Mouse (Mus musculus): ENCODE measurements around the gene Per1. TPM values are rescaled to one million over a fixed set of nuclear protein-coding genes. Genes with fewer than 3 reads are reported as not detected.

Per1 gene
- polyA plus RNA-seq, 1 experiment from 2014 or later = 30.0 TPM

DNA sequence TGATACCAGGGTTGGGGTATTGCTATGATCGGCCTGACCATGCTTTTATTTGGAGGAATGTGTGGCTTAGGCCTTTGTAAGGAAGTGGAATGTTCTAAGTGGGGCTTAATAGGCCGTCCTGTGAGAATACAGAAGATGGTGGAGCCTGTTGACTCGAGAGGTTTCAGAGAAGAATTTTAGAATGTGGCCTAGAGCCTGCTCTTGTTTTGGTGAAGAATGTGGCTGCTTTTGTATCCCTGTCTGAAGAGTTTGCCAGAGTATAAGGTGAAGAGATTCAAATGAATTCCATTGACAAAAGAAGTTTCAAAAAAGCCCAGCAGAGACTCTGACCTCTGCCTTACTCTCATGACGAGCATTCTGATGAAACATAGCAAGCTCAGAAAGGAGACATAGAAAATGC lies 43.2 kb upstream of the Per1 start:
- H3K9me3 ChIP-seq (ENCODE audit: low read length) = no peaks in the 10 kb centered on the region
- peak; percentile 41; the same call in 1 of the 2 replicates for TF ChIP-seq EP300 (IDR thresholded peaks at IDR 0.05)
- TF ChIP-seq CTCF (IDR thresholded peaks at IDR 0.05) = no peak

GRCm38 (mm10) chr11:69052824-69053421 lies 42.1 kb upstream of the Per1 start:
- Histone ChIP-seq H3K4me3 (ENCODE audit: low read depth, low read length) (no peak overlapping the region), H3K36me3 (ENCODE audit: insufficient read depth, low read length) (no peaks in the 10 kb centered on the region), H3K9me3 (ENCODE audit: low read length) (no peaks in the 10 kb centered on the region), H3K4me1 (ENCODE audit: insufficient read depth, low read depth, low read length) (no peaks in the 10 kb centered on the region), H3K4me2 (replicated peaks; ENCODE audit: low read depth, low read length) (no peak overlapping the region), H3K9ac (replicated peaks; ENCODE audit: low read depth) (no peak overlapping the region), H3K27ac (ENCODE audit: low read length) (no peak overlapping the region), H3K27me3 (replicated peaks; ENCODE audit: insufficient read depth, low read length) (no peaks in the 10 kb centered on the region)
- DNase-seq (ENCODE audit: low spot score) = no peak
- no peak for TF ChIP-seq EP300 (IDR thresholded peaks at IDR 0.05)
- TF ChIP-seq CTCF (IDR thresholded peaks at IDR 0.05) = no peak
- no peak for ATAC-seq
- WGBS = 91% methylated on average over 2 of the region's 2 CpGs

More for the DNA sequence above, 43.2 kb upstream of the Per1 start:
- H3K4me2 ChIP-seq (replicated peaks; ENCODE audit: low read depth, low read length) = no peak overlapping the region
- no peaks in the 10 kb centered on the region for H3K27me3 ChIP-seq (replicated peaks; ENCODE audit: insufficient read depth, low read length)
- H3K36me3 ChIP-seq (ENCODE audit: insufficient read depth, low read length) = no peaks in the 10 kb centered on the region
- DNase-seq (ENCODE audit: low spot score) (no peak), ATAC-seq (peak; percentile 45; the same call in 1 of the 2 replicates)
- no peaks in the 10 kb centered on the region for H3K4me1 ChIP-seq (ENCODE audit: insufficient read depth, low read depth, low read length)
- H3K9ac ChIP-seq (replicated peaks; ENCODE audit: low read depth) = no peak overlapping the region
- 66% methylated on average over 4 of the region's 4 CpGs for WGBS
- no peak overlapping the region for H3K27ac ChIP-seq (ENCODE audit: low read length)
- no peak overlapping the region for H3K4me3 ChIP-seq (ENCODE audit: low read depth, low read length)

DNA sequence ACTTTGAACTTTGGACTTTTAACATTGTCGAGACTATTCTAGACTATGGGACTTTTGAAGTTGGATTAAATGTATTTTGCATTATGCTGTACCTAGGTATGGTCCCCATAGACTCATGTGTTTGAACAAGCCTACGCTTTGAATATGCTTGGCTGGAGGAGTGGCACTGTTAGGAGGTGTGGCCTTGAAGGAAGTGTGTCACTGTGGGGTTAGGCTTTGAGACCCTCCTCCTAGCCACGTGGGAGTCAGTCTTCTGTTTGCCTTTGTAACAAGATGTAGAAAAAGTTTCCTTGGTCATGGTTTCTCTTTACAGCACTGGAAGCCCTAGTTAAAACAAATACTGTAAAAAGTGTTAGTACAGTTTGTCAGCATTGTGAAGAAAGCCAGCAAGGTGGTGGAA lies 41.2 kb upstream of the Per1 start:
- Histone ChIP-seq H3K36me3 (ENCODE audit: insufficient read depth, low read length) (no peaks in the 10 kb centered on the region), H3K9me3 (ENCODE audit: low read length) (no peaks in the 10 kb centered on the region), H3K27me3 (replicated peaks; ENCODE audit: insufficient read depth, low read length) (no peaks in the 10 kb centered on the region), H3K27ac (ENCODE audit: low read length) (no peak overlapping the region), H3K4me2 (replicated peaks; ENCODE audit: low read depth, low read length) (no peak overlapping the region), H3K4me1 (ENCODE audit: insufficient read depth, low read depth, low read length) (no peaks in the 10 kb centered on the region; the same call in 1 of the 2 replicates), H3K9ac (replicated peaks; ENCODE audit: low read depth) (no peak overlapping the region), H3K4me3 (ENCODE audit: low read depth, low read length) (no peak overlapping the region)
- DNase-seq (ENCODE audit: low spot score) (no peak), ATAC-seq (peak; percentile 29; the same call in 1 of the 2 replicates)
- WGBS = 62% methylated on average over 3 of the region's 3 CpGs
- TF ChIP-seq CTCF (IDR thresholded peaks at IDR 0.05) (no peak), EP300 (IDR thresholded peaks at IDR 0.05) (no peak)

- ATAC-seq (no peak), DNase-seq (ENCODE audit: low spot score) (no peak)
- Histone ChIP-seq H3K36me3 (ENCODE audit: insufficient read depth, low read length) (no peaks in the 10 kb centered on the region), H3K27ac (ENCODE audit: low read length) (peak overlapping the region; percentile 97), H3K4me2 (replicated peaks; ENCODE audit: low read depth, low read length) (peak overlapping the region; percentile 64), H3K9me3 (ENCODE audit: low read length) (no peaks in the 10 kb centered on the region), H3K27me3 (replicated peaks; ENCODE audit: insufficient read depth, low read length) (no peaks in the 10 kb centered on the region), H3K4me1 (ENCODE audit: insufficient read depth, low read depth, low read length) (peaks cover 9% of the 10 kb centered on the region; the same call in 1 of the 2 replicates), H3K4me3 (ENCODE audit: low read depth, low read length) (peak overlapping the region; percentile 88), H3K9ac (replicated peaks; ENCODE audit: low read depth) (peak overlapping the region; percentile 63)
- TF ChIP-seq EP300 (IDR thresholded peaks at IDR 0.05) (no peak), CTCF (IDR thresholded peaks at IDR 0.05) (no peak)
- 64% methylated on average over 2 of the region's 2 CpGs for WGBS
Observed at GRCm38 (mm10) chr11:69058265-69058664, 36.8 kb upstream of the Per1 start.

GRCm38 (mm10) chr11:69058729-69059356 lies 36.2 kb upstream of the Per1 start:
- no peak; the same call in 1 of the 2 replicates for TF ChIP-seq EP300 (IDR thresholded peaks at IDR 0.05)
- no peak for TF ChIP-seq CTCF (IDR thresholded peaks at IDR 0.05)
- ATAC-seq = peak; percentile 13

GRCm38 (mm10) chr11:69059357-69059974 lies 35.6 kb upstream of the Per1 start, which contains the start of gene Borcs6:
TSS of gene Borcs6 (plus strand) at chr11:69059717.
- H3K9ac ChIP-seq (replicated peaks; ENCODE audit: low read depth) = peak within 1 kb of the TSS; percentile 91
- DNase-seq (ENCODE audit: low spot score) (peak; percentile 100), ATAC-seq (peak; percentile 94)
- peak within 1 kb of the TSS; percentile 88 for H3K4me3 ChIP-seq (ENCODE audit: low read depth, low read length)
- no peaks in the 10 kb centered on the region for H3K27me3 ChIP-seq (replicated peaks; ENCODE audit: insufficient read depth, low read length)
- no peaks in the 10 kb centered on the region for H3K36me3 ChIP-seq (ENCODE audit: insufficient read depth, low read length)
- no peaks in the 10 kb centered on the region for H3K9me3 ChIP-seq (ENCODE audit: low read length)
- no peak; the same call in 1 of the 2 replicates for TF ChIP-seq EP300 (IDR thresholded peaks at IDR 0.05)
- no peak for TF ChIP-seq CTCF (IDR thresholded peaks at IDR 0.05)
- H3K4me1 ChIP-seq (ENCODE audit: insufficient read depth, low read depth, low read length) = peaks cover 9% of the 10 kb centered on the region; the same call in 1 of the 2 replicates
- H3K27ac ChIP-seq (ENCODE audit: low read length) = peak within 1 kb of the TSS; percentile 97
- WGBS = under 1% methylated on average over 53 of the region's 64 CpGs
- H3K4me2 ChIP-seq (replicated peaks; ENCODE audit: low read depth, low read length) = peak within 1 kb of the TSS; percentile 86

More at GRCm38 (mm10) chr11:69058729-69059356, 36.2 kb upstream of the Per1 start:
- Histone ChIP-seq H3K4me1 (ENCODE audit: insufficient read depth, low read depth, low read length) (peaks cover 9% of the 10 kb centered on the region; the same call in 1 of the 2 replicates), H3K4me2 (replicated peaks; ENCODE audit: low read depth, low read length) (peak overlapping the region; percentile 64), H3K4me3 (ENCODE audit: low read depth, low read length) (peak overlapping the region; percentile 88), H3K27me3 (replicated peaks; ENCODE audit: insufficient read depth, low read length) (no peaks in the 10 kb centered on the region), H3K9me3 (ENCODE audit: low read length) (no peaks in the 10 kb centered on the region), H3K36me3 (ENCODE audit: insufficient read depth, low read length) (no peaks in the 10 kb centered on the region), H3K27ac (ENCODE audit: low read length) (peak overlapping the region; percentile 97), H3K9ac (replicated peaks; ENCODE audit: low read depth) (peak overlapping the region; percentile 63)
- DNase-seq (ENCODE audit: low spot score) = no peak
- WGBS = 1% methylated on average over 19 of the region's 19 CpGs
